Mouse (Mus musculus): ENCODE measurements around the gene Uroc1. TPM values are rescaled to one million over a fixed set of nuclear protein-coding genes. Genes with fewer than 3 reads are reported as not detected.
A peak's percentile ranks its signal among the peaks of the same experiment; 100 is the strongest.

Gene Uroc1
- polyA plus RNA-seq, 1 experiment = 0.04 TPM

DNA sequence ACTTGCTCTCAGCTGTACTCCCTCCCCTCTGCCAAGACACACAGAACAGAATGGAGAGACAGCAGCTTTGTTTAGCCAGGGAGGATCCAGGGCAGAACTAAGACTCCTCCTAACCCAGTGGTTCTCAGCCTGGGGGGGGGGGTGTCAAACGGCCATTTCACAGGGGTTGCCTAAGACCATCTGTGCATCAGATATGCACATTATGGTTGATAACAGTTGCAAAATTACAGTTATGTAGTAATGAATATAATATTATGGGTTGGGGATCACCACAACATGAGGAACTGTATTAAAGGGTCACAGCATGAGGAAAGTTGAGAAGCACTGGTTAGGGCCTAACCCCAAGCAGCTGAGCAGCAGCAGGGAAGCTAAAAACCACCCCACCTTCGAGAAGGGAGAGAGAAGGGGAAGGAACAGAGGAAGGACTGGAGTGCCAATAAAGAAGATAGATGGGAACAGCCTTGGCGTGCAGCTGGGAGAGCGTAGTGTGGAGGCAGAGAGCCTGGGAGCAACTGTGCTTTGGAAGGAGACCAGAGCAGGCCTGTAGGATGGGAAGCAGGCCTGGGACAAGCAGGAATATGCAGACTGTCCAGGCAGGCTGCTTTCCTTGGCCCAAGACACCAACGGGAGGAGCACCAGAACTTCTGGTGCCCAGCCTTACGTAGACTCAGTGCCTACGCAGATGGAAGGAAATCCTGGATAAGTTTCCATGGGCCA, 13.5 kb upstream of the Uroc1 start:
- H3K4me1 ChIP-seq (ENCODE audit: control insufficient read depth, insufficient read depth, low read length) = no peaks in the 10 kb centered on the region
- H3K27ac ChIP-seq (ENCODE audit: insufficient read depth, low read length) = no peak overlapping the region
- H3K4me3 ChIP-seq (ENCODE audit: insufficient read depth, low read length) = no peak overlapping the region
- TF ChIP-seq CTCF (IDR thresholded peaks at IDR 0.05; ENCODE audit: extremely low read depth, insufficient read depth, low read length) (no peak), POLR2A (IDR thresholded peaks at IDR 0.05; ENCODE audit: extremely low read depth, insufficient read depth, low read length) (no peak)

DNA sequence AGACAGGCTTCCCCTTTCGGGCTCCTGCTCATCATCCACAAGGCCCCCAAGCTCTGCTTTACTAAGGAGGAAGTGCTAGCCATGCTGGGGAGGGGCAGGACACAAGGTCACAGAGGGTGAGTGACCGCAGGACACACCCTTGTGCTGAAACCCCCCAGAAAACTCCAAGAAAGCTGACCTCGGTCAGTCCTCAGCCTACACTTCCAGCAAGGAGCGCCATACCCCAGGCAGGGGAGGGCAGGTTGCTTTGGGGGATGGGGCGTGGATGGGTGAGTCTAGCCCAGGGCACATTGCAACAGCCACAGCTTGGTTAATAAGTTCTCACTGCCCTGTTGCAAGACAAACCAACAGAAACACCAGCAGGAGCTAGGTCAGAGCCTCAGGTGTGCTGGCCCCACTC, 12.7 kb upstream of the Uroc1 start:
- Histone ChIP-seq H3K27ac (ENCODE audit: insufficient read depth, low read length) (no peak overlapping the region), H3K4me3 (ENCODE audit: insufficient read depth, low read length) (no peak overlapping the region), H3K4me1 (ENCODE audit: control insufficient read depth, insufficient read depth, low read length) (no peaks in the 10 kb centered on the region)
- TF ChIP-seq POLR2A (IDR thresholded peaks at IDR 0.05; ENCODE audit: extremely low read depth, insufficient read depth, low read length) (no peak), CTCF (IDR thresholded peaks at IDR 0.05; ENCODE audit: extremely low read depth, insufficient read depth, low read length) (no peak)

DNA sequence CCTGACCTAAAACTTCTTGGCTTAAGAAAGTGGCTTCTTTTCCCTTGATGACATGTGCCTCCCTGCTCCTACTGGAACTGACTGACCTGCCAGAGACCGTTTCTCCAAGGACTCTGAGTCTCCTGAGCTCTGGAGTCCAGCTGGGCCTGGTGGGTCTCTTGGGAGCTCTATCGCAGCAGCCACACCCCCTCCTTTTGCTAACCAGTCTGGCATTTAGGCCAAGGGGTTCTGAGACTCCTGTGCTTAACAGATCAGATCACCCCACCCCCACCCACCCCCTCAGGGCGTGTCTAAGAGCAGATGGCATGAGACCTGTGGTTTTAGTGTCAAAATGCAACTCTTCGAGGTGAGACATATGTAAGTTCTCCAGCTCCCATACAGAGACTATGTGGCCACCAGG, 11.3 kb upstream of the Uroc1 start:
- no peak overlapping the region for H3K27ac ChIP-seq (ENCODE audit: insufficient read depth, low read length)
- TF ChIP-seq CTCF (IDR thresholded peaks at IDR 0.05; ENCODE audit: extremely low read depth, insufficient read depth, low read length) (no peak), POLR2A (IDR thresholded peaks at IDR 0.05; ENCODE audit: extremely low read depth, insufficient read depth, low read length) (no peak)
- H3K4me3 ChIP-seq (ENCODE audit: insufficient read depth, low read length) = no peak overlapping the region
- no peaks in the 10 kb centered on the region for H3K4me1 ChIP-seq (ENCODE audit: control insufficient read depth, insufficient read depth, low read length)

DNA sequence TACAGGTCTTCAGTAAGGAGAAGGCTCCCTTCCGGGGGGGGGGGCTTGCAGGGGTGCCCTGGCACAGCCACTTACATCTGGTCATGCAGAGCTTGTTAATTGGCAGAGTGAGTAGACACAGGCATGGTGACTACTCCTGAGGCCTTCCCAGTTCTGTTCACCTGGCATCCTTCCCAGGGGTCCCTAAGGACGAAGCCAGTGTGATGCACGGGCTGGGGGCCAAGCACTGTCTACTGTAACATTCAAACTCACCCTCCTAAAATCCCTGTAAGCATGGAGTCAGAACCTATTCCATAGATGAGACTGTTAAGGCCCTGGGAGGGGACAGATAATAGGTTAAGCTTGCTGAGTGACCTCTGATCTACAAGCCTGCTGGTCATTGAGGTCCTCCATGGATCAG, 9.1 kb upstream of the Uroc1 start:
- no peak for TF ChIP-seq POLR2A (IDR thresholded peaks at IDR 0.05; ENCODE audit: extremely low read depth, insufficient read depth, low read length)
- no peak for TF ChIP-seq CTCF (IDR thresholded peaks at IDR 0.05; ENCODE audit: extremely low read depth, insufficient read depth, low read length)
- H3K4me1 ChIP-seq (ENCODE audit: control insufficient read depth, insufficient read depth, low read length) = no peaks in the 10 kb centered on the region
- no peak overlapping the region for H3K27ac ChIP-seq (ENCODE audit: insufficient read depth, low read length)
- H3K4me3 ChIP-seq (ENCODE audit: insufficient read depth, low read length) = no peak overlapping the region

DNA sequence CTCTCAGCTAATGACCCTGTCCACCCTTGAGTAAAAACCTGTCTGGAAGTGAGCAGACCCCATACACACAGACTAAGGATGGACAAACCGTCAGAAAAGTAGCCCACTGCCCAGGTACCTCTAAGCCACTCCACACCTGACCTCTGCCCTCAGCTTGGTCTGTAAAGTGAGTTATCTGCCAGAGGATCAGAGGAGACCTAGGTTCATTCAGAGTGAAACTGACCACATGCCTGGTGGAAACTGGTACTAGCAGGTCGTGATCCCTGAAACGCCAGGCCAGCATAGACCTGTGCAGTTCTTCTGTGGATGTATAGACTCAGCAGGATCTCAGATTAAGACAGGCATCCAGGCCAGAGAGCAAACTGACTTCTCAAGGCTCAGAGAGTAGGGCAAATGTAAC, 8.6 kb upstream of the Uroc1 start:
- TF ChIP-seq POLR2A (IDR thresholded peaks at IDR 0.05; ENCODE audit: extremely low read depth, insufficient read depth, low read length) (no peak), CTCF (IDR thresholded peaks at IDR 0.05; ENCODE audit: extremely low read depth, insufficient read depth, low read length) (no peak)
- Histone ChIP-seq H3K4me1 (ENCODE audit: control insufficient read depth, insufficient read depth, low read length) (no peaks in the 10 kb centered on the region), H3K27ac (ENCODE audit: insufficient read depth, low read length) (no peak overlapping the region), H3K4me3 (ENCODE audit: insufficient read depth, low read length) (no peak overlapping the region)

DNA sequence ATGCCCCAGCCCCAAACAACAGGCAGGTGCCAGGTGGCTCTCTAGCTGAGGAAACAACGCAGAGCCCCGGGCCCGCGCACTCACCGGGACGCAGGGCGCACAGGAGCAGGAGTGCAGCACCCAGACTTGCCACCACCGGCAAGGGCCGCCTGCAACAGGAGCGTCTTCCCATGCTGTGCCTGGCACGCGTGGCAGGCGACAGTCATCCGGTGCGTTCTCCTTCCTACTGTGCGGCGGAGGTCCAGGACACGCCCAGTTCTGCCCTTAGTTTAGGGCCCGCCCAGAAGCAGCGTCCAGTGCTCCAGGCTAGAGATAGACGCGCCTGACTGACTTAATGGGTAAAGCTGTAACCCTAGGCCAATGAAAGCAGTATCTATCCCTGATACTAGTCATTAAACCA, 8.1 kb upstream of the Uroc1 start, which contains the start of gene Chst13:
Gene Chst13, minus strand, starts transcription at position 195 of the 400 bp plus-strand sequence.
- TF ChIP-seq POLR2A (IDR thresholded peaks at IDR 0.05; ENCODE audit: extremely low read depth, insufficient read depth, low read length) (no peak), CTCF (IDR thresholded peaks at IDR 0.05; ENCODE audit: extremely low read depth, insufficient read depth, low read length) (no peak)
- Histone ChIP-seq H3K4me3 (ENCODE audit: insufficient read depth, low read length) (no peak within 1 kb of the TSS), H3K27ac (ENCODE audit: insufficient read depth, low read length) (no peak within 1 kb of the TSS), H3K4me1 (ENCODE audit: control insufficient read depth, insufficient read depth, low read length) (no peaks in the 10 kb centered on the region)

DNA sequence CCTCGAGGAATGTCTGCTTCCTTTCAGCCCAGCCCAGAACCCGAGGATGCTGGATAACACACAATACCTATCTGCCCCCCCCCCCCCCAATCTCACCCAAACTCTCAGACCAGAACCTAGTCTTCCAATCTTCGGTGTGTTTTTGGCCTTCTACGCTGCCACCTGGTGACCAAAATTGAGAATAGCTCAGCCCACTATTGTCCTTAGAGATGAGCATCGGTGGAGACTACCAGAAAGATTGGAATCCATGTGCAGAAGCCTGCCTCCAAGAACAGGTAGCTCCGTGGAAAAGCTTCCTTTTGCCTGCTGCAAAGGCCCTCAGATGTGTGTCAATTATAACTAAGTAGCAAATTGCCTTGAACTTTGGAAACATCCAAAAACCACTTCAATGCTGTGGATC, 5.4 kb upstream of the Uroc1 start:
- no peak overlapping the region for H3K4me3 ChIP-seq (ENCODE audit: insufficient read depth, low read length)
- no peaks in the 10 kb centered on the region for H3K4me1 ChIP-seq (ENCODE audit: control insufficient read depth, insufficient read depth, low read length)
- TF ChIP-seq CTCF (IDR thresholded peaks at IDR 0.05; ENCODE audit: extremely low read depth, insufficient read depth, low read length) = peak; percentile 56
- no peak for TF ChIP-seq POLR2A (IDR thresholded peaks at IDR 0.05; ENCODE audit: extremely low read depth, insufficient read depth, low read length)

DNA sequence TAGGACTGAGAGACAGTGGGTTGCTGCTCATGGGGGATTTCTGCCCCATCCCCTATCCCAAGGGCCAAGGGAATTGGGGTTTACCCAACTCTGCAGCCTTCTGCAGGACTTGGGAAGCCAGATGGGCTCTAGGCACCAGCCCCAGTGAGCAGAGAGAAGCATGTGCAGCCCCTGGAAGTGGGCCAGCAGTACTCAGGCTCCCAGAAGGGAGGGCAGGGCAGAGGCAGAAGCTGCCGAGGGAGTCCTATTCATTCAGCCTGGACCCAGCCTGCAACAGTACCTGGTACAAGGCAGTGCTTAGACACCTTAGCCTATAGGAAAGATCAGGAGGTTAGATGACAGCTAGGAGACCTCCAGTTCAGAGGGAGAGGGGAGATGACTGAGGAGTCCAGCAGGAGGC, 3.1 kb upstream of the Uroc1 start:
- Histone ChIP-seq H3K27ac (ENCODE audit: insufficient read depth, low read length) (no peak overlapping the region), H3K4me3 (ENCODE audit: insufficient read depth, low read length) (no peak overlapping the region), H3K4me1 (ENCODE audit: control insufficient read depth, insufficient read depth, low read length) (no peaks in the 10 kb centered on the region)
- TF ChIP-seq POLR2A (IDR thresholded peaks at IDR 0.05; ENCODE audit: extremely low read depth, insufficient read depth, low read length) (no peak), CTCF (IDR thresholded peaks at IDR 0.05; ENCODE audit: extremely low read depth, insufficient read depth, low read length) (no peak)

More for the DNA sequence above, 5.4 kb upstream of the Uroc1 start:
- no peak overlapping the region for H3K27ac ChIP-seq (ENCODE audit: insufficient read depth, low read length)

DNA sequence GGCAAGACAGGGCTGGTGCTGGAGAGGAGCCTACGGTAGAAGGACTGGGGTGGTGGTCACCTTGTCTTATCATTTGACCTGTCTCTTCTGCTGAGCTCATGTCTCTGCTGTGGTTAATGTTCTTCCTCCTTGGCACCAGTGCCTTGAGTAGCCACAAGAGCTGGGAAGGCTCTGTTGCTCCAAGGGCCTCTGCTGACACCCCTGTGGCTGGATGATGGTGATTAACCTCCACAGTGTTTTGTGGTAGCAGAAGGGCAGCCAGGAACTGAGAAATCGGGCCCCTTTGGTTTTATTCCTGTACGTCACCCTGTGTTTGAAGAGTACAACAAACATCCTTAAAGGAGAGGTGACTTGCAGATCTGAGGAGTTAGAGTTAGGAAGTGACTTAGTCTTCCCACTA, 1.2 kb downstream of the Uroc1 start:
- Histone ChIP-seq H3K4me3 (ENCODE audit: insufficient read depth, low read length) (no peak overlapping the region), H3K4me1 (ENCODE audit: control insufficient read depth, insufficient read depth, low read length) (no peaks in the 10 kb centered on the region), H3K27ac (ENCODE audit: insufficient read depth, low read length) (no peak overlapping the region)
- TF ChIP-seq CTCF (IDR thresholded peaks at IDR 0.05; ENCODE audit: extremely low read depth, insufficient read depth, low read length) = no peak
- no peak for TF ChIP-seq POLR2A (IDR thresholded peaks at IDR 0.05; ENCODE audit: extremely low read depth, insufficient read depth, low read length)

DNA sequence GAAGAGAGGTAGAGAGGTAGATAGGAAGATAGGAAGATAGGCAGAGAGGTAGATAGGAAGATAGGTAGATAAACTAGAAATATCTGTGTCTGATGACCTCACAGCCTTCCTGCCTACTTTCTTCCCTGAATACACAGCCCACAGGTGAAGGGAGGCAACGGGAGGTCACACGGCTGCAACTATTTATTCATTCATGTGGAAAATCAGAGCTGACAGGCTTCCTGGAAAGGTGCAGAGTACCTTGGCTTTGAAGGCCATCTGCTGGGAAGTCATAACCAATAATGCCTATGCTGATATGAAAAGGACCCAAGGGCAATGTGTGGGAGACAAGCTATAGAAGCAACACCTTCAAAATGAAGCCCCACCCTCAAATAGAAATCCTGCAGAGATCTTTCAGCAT, 9.3 kb downstream of the Uroc1 start:
- TF ChIP-seq POLR2A (IDR thresholded peaks at IDR 0.05; ENCODE audit: extremely low read depth, insufficient read depth, low read length) (no peak), CTCF (IDR thresholded peaks at IDR 0.05; ENCODE audit: extremely low read depth, insufficient read depth, low read length) (no peak)
- H3K4me3 ChIP-seq (ENCODE audit: insufficient read depth, low read length) = no peak overlapping the region
- no peak overlapping the region for H3K27ac ChIP-seq (ENCODE audit: insufficient read depth, low read length)
- H3K4me1 ChIP-seq (ENCODE audit: control insufficient read depth, insufficient read depth, low read length) = no peaks in the 10 kb centered on the region

Data from cortical plate, adult 2 months (tissue).